Mouse (Mus musculus): ENCODE data around the gene Wwox. TPM values are rescaled to one million over a fixed set of nuclear protein-coding genes. Genes with fewer than 3 reads are reported as not detected.

Wwox gene
- polyA plus RNA-seq, 1 experiment, result not detected

DNA sequence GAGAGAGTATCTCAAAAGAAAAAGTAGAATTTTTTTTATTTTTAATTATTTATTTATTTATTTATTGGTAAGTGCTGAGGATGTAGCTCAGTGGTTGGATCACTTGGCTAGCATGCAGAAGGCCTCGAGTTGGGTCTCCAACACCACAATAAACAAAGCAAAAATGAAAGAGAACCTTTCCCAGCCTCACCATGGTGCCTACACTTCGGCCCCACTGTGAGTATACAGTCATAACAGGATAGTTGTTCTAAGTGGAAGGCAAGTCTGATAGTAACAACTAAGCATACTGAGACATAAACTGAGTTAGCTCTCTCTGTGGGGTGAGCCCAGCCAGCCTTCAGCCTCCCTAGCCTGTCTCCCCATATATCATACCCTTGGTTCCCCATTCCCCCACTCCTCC is 672.6 kb downstream of the Wwox start:
- 95% methylated on average over 2 of the region's 2 CpGs for WGBS
- TF ChIP-seq CTCF (IDR thresholded peaks at IDR 0.05; ENCODE audit: insufficient read depth, low read depth, low read length) (no peak), POLR2A (IDR thresholded peaks at IDR 0.05; ENCODE audit: insufficient read depth, low read depth, low read length) (no peak)
- H3K4me3 ChIP-seq (ENCODE audit: insufficient read depth, low read depth, low read length), result no peak overlapping the region
- peaks cover 3% of the 10 kb centered on the region; the same call in 1 of the 2 replicates for H3K4me1 ChIP-seq (ENCODE audit: control insufficient read depth, insufficient read depth, low read length)
- H3K27ac ChIP-seq (ENCODE audit: insufficient read depth, low read depth, low read length), result no peak overlapping the region

DNA sequence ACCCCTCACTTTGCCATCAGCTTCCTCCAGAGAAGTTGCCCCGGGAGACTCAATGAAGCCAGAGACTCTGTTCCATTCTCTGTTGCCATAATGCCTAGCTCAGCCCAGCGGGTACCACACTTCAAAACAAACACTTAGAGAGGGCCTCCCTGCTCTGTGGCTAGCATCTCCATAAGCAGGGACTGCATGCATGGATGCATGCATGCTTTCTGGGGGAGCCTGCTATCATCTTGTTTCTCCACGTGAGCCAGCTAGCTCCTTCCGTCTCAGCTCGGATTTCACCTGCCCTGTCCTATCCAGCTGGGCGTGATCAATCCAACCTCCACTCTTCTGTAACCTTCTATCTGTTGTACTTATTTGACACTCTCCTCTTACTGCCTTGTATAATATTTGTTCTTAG is 675.0 kb downstream of the Wwox start:
- Histone ChIP-seq H3K4me3 (ENCODE audit: insufficient read depth, low read depth, low read length) (no peak overlapping the region), H3K27ac (ENCODE audit: insufficient read depth, low read depth, low read length) (no peak overlapping the region), H3K4me1 (ENCODE audit: control insufficient read depth, insufficient read depth, low read length) (peaks cover 3% of the 10 kb centered on the region; the same call in 1 of the 2 replicates)
- TF ChIP-seq CTCF (IDR thresholded peaks at IDR 0.05; ENCODE audit: insufficient read depth, low read depth, low read length), result no peak
- TF ChIP-seq POLR2A (IDR thresholded peaks at IDR 0.05; ENCODE audit: insufficient read depth, low read depth, low read length), result no peak
- WGBS, result 81% methylated on average over 6 of the region's 6 CpGs

DNA sequence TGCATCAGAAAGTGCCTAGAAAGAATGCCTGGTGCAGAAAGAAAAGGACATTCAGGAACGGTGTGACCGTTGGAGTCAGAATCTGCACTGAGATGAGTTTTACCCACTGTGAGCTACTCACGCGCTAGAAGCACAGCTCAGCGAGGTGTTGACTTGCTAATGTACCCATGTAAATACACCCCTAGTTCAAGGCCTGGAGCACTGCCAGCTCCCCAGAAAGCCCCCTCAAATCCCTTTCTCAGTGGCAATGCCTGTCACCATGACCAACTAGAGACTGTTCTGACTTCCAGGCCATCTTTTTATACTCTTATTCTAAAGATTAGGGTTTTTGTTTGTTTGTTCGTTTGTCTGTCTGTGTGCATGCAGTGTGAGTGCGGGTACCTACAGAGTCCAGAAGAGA is 686.6 kb downstream of the Wwox start:
- no peak overlapping the region for H3K4me3 ChIP-seq (ENCODE audit: insufficient read depth, low read depth, low read length)
- TF ChIP-seq POLR2A (IDR thresholded peaks at IDR 0.05; ENCODE audit: insufficient read depth, low read depth, low read length) (no peak), CTCF (IDR thresholded peaks at IDR 0.05; ENCODE audit: insufficient read depth, low read depth, low read length) (no peak)
- H3K27ac ChIP-seq (ENCODE audit: insufficient read depth, low read depth, low read length), result no peak overlapping the region
- H3K4me1 ChIP-seq (ENCODE audit: control insufficient read depth, insufficient read depth, low read length), result no peaks in the 10 kb centered on the region
- 56% methylated on average over 7 of the region's 7 CpGs for WGBS

GRCm38 (mm10) chr8:115126674-115127073 is 687.2 kb downstream of the Wwox start:
- Histone ChIP-seq H3K4me1 (ENCODE audit: control insufficient read depth, insufficient read depth, low read length) (no peaks in the 10 kb centered on the region), H3K4me3 (ENCODE audit: insufficient read depth, low read depth, low read length) (no peak overlapping the region), H3K27ac (ENCODE audit: insufficient read depth, low read depth, low read length) (no peak overlapping the region)
- no peak for TF ChIP-seq CTCF (IDR thresholded peaks at IDR 0.05; ENCODE audit: insufficient read depth, low read depth, low read length)
- no peak for TF ChIP-seq POLR2A (IDR thresholded peaks at IDR 0.05; ENCODE audit: insufficient read depth, low read depth, low read length)
- WGBS, result 95% methylated on average over 5 of the region's 5 CpGs

GRCm38 (mm10) chr8:115129307-115129706 is 689.9 kb downstream of the Wwox start:
- H3K27ac ChIP-seq (ENCODE audit: insufficient read depth, low read depth, low read length), result no peak overlapping the region
- peaks cover 3% of the 10 kb centered on the region; the same call in 1 of the 2 replicates for H3K4me1 ChIP-seq (ENCODE audit: control insufficient read depth, insufficient read depth, low read length)
- 98% methylated on average over 4 of the region's 4 CpGs for WGBS
- H3K4me3 ChIP-seq (ENCODE audit: insufficient read depth, low read depth, low read length), result no peak overlapping the region
- no peak for TF ChIP-seq CTCF (IDR thresholded peaks at IDR 0.05; ENCODE audit: insufficient read depth, low read depth, low read length)
- no peak for TF ChIP-seq POLR2A (IDR thresholded peaks at IDR 0.05; ENCODE audit: insufficient read depth, low read depth, low read length)

GRCm38 (mm10) chr8:115133119-115133518 is 693.7 kb downstream of the Wwox start:
- no peak overlapping the region for H3K4me3 ChIP-seq (ENCODE audit: insufficient read depth, low read depth, low read length)
- WGBS, result 21% methylated on average over 17 of the region's 17 CpGs

GRCm38 (mm10) chr8:115133711-115134218 is 694.3 kb downstream of the Wwox start:
- no peak overlapping the region for H3K27ac ChIP-seq (ENCODE audit: insufficient read depth, low read depth, low read length)
- TF ChIP-seq CTCF (IDR thresholded peaks at IDR 0.05; ENCODE audit: insufficient read depth, low read depth, low read length) (no peak), POLR2A (IDR thresholded peaks at IDR 0.05; ENCODE audit: insufficient read depth, low read depth, low read length) (no peak)
- peaks cover 3% of the 10 kb centered on the region; the same call in 1 of the 2 replicates for H3K4me1 ChIP-seq (ENCODE audit: control insufficient read depth, insufficient read depth, low read length)
- H3K4me3 ChIP-seq (ENCODE audit: insufficient read depth, low read depth, low read length), result no peak overlapping the region
- WGBS, result 14% methylated on average over 7 of the region's 7 CpGs

More at GRCm38 (mm10) chr8:115133119-115133518, 693.7 kb downstream of the Wwox start:
- no peak for TF ChIP-seq CTCF (IDR thresholded peaks at IDR 0.05; ENCODE audit: insufficient read depth, low read depth, low read length)
- no peak for TF ChIP-seq POLR2A (IDR thresholded peaks at IDR 0.05; ENCODE audit: insufficient read depth, low read depth, low read length)
- H3K27ac ChIP-seq (ENCODE audit: insufficient read depth, low read depth, low read length), result no peak overlapping the region
- H3K4me1 ChIP-seq (ENCODE audit: control insufficient read depth, insufficient read depth, low read length), result peaks cover 3% of the 10 kb centered on the region; the same call in 1 of the 2 replicates

DNA sequence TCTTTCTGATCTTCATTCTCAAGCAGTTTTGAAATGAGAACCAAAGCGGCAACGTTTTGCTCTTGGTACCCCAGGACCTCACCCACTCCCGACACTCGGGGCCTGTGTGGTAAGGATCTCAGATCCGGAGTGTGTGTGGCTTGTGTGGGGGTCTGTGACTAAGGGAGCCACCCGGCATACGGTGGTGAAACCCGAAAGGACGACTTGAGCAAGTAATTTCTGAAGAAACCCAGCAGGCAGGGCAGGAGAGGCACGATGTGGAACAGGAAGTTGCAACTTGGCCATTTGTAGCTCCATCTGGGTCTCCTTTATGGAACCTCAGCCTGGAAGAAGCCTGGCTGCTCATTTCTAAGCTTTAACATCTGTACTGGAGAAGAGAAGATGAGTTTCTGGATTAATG is 697.4 kb downstream of the Wwox start:
- no peak overlapping the region for H3K27ac ChIP-seq (ENCODE audit: insufficient read depth, low read depth, low read length)
- H3K4me3 ChIP-seq (ENCODE audit: insufficient read depth, low read depth, low read length), result no peak overlapping the region
- H3K4me1 ChIP-seq (ENCODE audit: control insufficient read depth, insufficient read depth, low read length), result peaks cover 3% of the 10 kb centered on the region; the same call in 1 of the 2 replicates
- WGBS, result 95% methylated on average over 10 of the region's 10 CpGs
- TF ChIP-seq POLR2A (IDR thresholded peaks at IDR 0.05; ENCODE audit: insufficient read depth, low read depth, low read length) (no peak), CTCF (IDR thresholded peaks at IDR 0.05; ENCODE audit: insufficient read depth, low read depth, low read length) (no peak)

- no peak for TF ChIP-seq POLR2A (IDR thresholded peaks at IDR 0.05; ENCODE audit: insufficient read depth, low read depth, low read length)
- TF ChIP-seq CTCF (IDR thresholded peaks at IDR 0.05; ENCODE audit: insufficient read depth, low read depth, low read length), result no peak
- Histone ChIP-seq H3K4me1 (ENCODE audit: control insufficient read depth, insufficient read depth, low read length) (no peaks in the 10 kb centered on the region; the same call in 1 of the 2 replicates), H3K4me3 (ENCODE audit: insufficient read depth, low read depth, low read length) (no peak overlapping the region), H3K27ac (ENCODE audit: insufficient read depth, low read depth, low read length) (no peak overlapping the region)
- WGBS, result 26% methylated on average over 8 of the region's 8 CpGs
Measured at GRCm38 (mm10) chr8:115141614-115142013, 702.2 kb downstream of the Wwox start.
